24 mouse cellular contexts compared by ENCODE assay signal in the genomic region with DNA sequence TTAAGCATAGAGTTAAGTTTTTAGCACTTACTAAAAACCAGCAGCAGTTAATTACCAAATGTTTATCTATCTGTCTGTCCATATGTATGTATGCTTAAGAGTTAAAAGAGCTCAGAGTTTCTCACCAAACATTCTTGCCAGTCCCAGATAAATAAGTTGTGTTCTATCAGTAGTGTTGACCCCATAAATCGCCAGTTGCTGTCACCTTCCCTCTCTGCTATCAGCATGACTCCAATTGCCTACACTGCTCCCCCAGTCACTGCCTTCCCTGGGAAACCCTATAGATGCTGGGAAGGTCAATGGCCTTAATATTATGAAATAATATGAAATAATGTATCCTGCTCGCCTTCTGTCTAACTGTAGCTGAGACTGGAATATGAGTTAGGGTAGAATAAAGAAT. TPM values are rescaled to one million over a fixed set of nuclear protein-coding genes. Genes with fewer than 3 reads are reported as not detected.
A peak's percentile ranks its signal among the peaks of the same experiment; 100 is the strongest.
DNase-seq lines count a peak whose midpoint lies in the region; ATAC-seq and TF ChIP-seq lines count a peak whose summit lies in the region.
"Had no signal": no experiment of that assay in that cellular context is flagged by ENCODE, and none has a peak within 500 bp of the region (broad histone marks: within the 10 kb centered on the region; RNA-seq: fewer than 3 reads in every experiment).

No protein-coding gene starts in this region.

- no peak overlapping the region for H3K9ac ChIP-seq in lung, embryonic 14.5 days
- no peak overlapping the region for H3K9ac ChIP-seq in lung, embryonic 16.5 days (ENCODE audit: low read length)
- H3K9ac ChIP-seq: embryonic facial prominence, embryonic 12.5 days; forebrain, embryonic 13.5 days; forebrain, embryonic 15.5 days had no signal

- no peak overlapping the region for H3K4me2 ChIP-seq in lung, embryonic 14.5 days
- no peak overlapping the region for H3K4me2 ChIP-seq in lung, embryonic 16.5 days (ENCODE audit: low read depth, low read length)
- H3K4me2 ChIP-seq: embryonic facial prominence, embryonic 12.5 days; forebrain, embryonic 13.5 days; forebrain, embryonic 15.5 days had no signal

- H3K27ac ChIP-seq in lung, embryonic 14.5 days (ENCODE audit: low read depth), result no peak overlapping the region
- H3K27ac ChIP-seq in lung, embryonic 16.5 days (ENCODE audit: low read length), result no peak overlapping the region
- H3K27ac ChIP-seq: embryonic facial prominence, embryonic 10.5 days; embryonic facial prominence, embryonic 12.5 days; forebrain, embryonic 13.5 days; forebrain, embryonic 15.5 days had no signal

- DNase-seq in heart, adult 11 months, result peak; percentile 21
- no peak for DNase-seq in heart, adult 18-20 months
- DNase-seq in lung, embryonic 14.5 days, result peak; percentile 66
- DNase-seq in lung, postnatal 10 days, result no peak
- DNase-seq in lung, postnatal 14 days, result no peak
- DNase-seq: adrenal gland, adult 8-10 months; adrenal gland, postnatal 14 days; adrenal gland, postnatal 36 days; B cell, adult 2 months; cerebellum, adult 11-12 months; cerebellum, adult 2 months; cerebellum, adult 9-10 months; cerebellum, postnatal 10 days; cerebellum, postnatal 25 days had no signal

- ATAC-seq in lung, embryonic 14.5 days (ENCODE audit: insufficient read depth), result peak; percentile 78
- ATAC-seq in lung, embryonic 16.5 days (ENCODE audit: low read depth), result peak; percentile 49
- ATAC-seq: activated CD4-positive, CD25-positive, alpha-beta regulatory T cell, adult 4 months; CD4-positive, CD25-positive, alpha-beta regulatory T cell, adult 4 months; forebrain, embryonic 13.5 days; forebrain, embryonic 15.5 days; Patski had no signal

- H3K27me3 ChIP-seq in lung, embryonic 14.5 days (ENCODE audit: insufficient read depth, low read length), result no peaks in the 10 kb centered on the region
- no peaks in the 10 kb centered on the region for H3K27me3 ChIP-seq in lung, embryonic 16.5 days (ENCODE audit: control insufficient read depth, insufficient read depth, low read depth, low read length)
- H3K27me3 ChIP-seq: CH12.LX; embryonic facial prominence, embryonic 12.5 days; forebrain, embryonic 13.5 days; forebrain, embryonic 15.5 days; Patski had no signal

- no peaks in the 10 kb centered on the region for H3K36me3 ChIP-seq in lung, embryonic 14.5 days (ENCODE audit: insufficient read depth)
- H3K36me3 ChIP-seq in lung, embryonic 16.5 days (ENCODE audit: control insufficient read depth, insufficient read depth, low read length), result no peaks in the 10 kb centered on the region
- H3K36me3 ChIP-seq: embryonic facial prominence, embryonic 10.5 days; embryonic facial prominence, embryonic 12.5 days; forebrain, embryonic 15.5 days; G1E had no signal

- no peak for TF ChIP-seq CTCF in lung, embryonic 14.5 days (IDR thresholded peaks at IDR 0.05; ENCODE audit: low read depth)

- WGBS in lung, embryonic 14.5 days, result 25% methylated on average over 2 of the region's 2 CpGs
- 34% methylated on average over 2 of the region's 2 CpGs for WGBS in lung, embryonic 16.5 days

- 0 out of 2 replicates have a peak, but pooled peaks cover 3% of the 10 kb centered on the region for H3K4me1 ChIP-seq in lung, embryonic 14.5 days (ENCODE audit: insufficient read depth)
- peaks cover 7% of the 10 kb centered on the region; the same call in 1 of the 2 replicates for H3K4me1 ChIP-seq in lung, embryonic 16.5 days (replicated peaks; ENCODE audit: control insufficient read depth, insufficient read depth, low read length)
- H3K4me1 ChIP-seq: embryonic facial prominence, embryonic 10.5 days; embryonic facial prominence, embryonic 12.5 days; forebrain, embryonic 15.5 days had no signal

- no peaks in the 10 kb centered on the region for H3K9me3 ChIP-seq in lung, embryonic 14.5 days (ENCODE audit: low read depth, low read length)
- H3K9me3 ChIP-seq in lung, embryonic 16.5 days (ENCODE audit: control insufficient read depth, low read length), result no peaks in the 10 kb centered on the region
- H3K9me3 ChIP-seq: embryonic facial prominence, embryonic 10.5 days; embryonic facial prominence, embryonic 12.5 days; forebrain, embryonic 13.5 days; forebrain, embryonic 15.5 days had no signal

- H3K4me3 ChIP-seq in lung, embryonic 14.5 days (ENCODE audit: low read depth, low read length), result no peak overlapping the region
- H3K4me3 ChIP-seq in lung, embryonic 16.5 days (ENCODE audit: low read length), result no peak overlapping the region
- H3K4me3 ChIP-seq: embryonic facial prominence, embryonic 10.5 days; embryonic facial prominence, embryonic 12.5 days; forebrain, embryonic 13.5 days; forebrain, embryonic 15.5 days had no signal

RNA-seq across cellular contexts. Expression of gene Cd93, which starts 11.0 kb away (rescaled TPM):
- total RNA-seq in heart, adult 18-20 months (2021), result 10 to 100 TPM; 31.2 to 41.1 TPM
- polyA plus RNA-seq in lung, embryonic 14.5 days (2014; fragmentation: Nextera tagmentation; extraction: Ambion mirVana), result 33.7 and 34.4 TPM in 2 replicates
- 38.3 and 40.2 TPM in 2 replicates for polyA plus RNA-seq in lung, embryonic 16.5 days (2015; fragmentation: Nextera tagmentation; extraction: Ambion mirVana)

RNA-seq across cellular contexts. Expression of gene Thbd, which starts 24.4 kb away (rescaled TPM):
- total RNA-seq in heart, adult 18-20 months (2021), result 10 to 100 TPM; 42.3 to 44.8 TPM
- 115 and 116 TPM in 2 replicates for polyA plus RNA-seq in lung, embryonic 14.5 days (2014; fragmentation: Nextera tagmentation; extraction: Ambion mirVana)
- 100.0 and 109 TPM in 2 replicates for polyA plus RNA-seq in lung, embryonic 16.5 days (2015; fragmentation: Nextera tagmentation; extraction: Ambion mirVana)
- total RNA-seq: CH12.LX, G1E had no signal
- polyA plus RNA-seq: G1E, Patski had no signal

RNA-seq across cellular contexts. Expression of gene Sstr4, which starts 37.2 kb away (rescaled TPM):
- total RNA-seq in heart, adult 18-20 months (2021), result 1 to 10 TPM; 1.3 to 1.5 TPM
- 4.8 and 5.9 TPM in 2 replicates for polyA plus RNA-seq in lung, embryonic 14.5 days (2014; fragmentation: Nextera tagmentation; extraction: Ambion mirVana)
- 3.1 and 3.8 TPM in 2 replicates for polyA plus RNA-seq in lung, embryonic 16.5 days (2015; fragmentation: Nextera tagmentation; extraction: Ambion mirVana)
- total RNA-seq: CH12.LX, G1E had no signal
- polyA plus RNA-seq: activated CD4-positive, CD25-positive, alpha-beta regulatory T cell, adult 4 months; CD4-positive, CD25-positive, alpha-beta regulatory T cell, adult 4 months; G1E; Patski had no signal

Comparison
In these comparisons a context has a peak if more than half of its experiments do, and no peak if none do; other contexts are left out.
1. DNase-seq: peak in heart, adult 11 months (single experiment) and lung, embryonic 14.5 days (single experiment); none in heart, adult 18-20 months (0 of 2), lung, postnatal 10 days (single experiment) and lung, postnatal 14 days (single experiment).